Mouse (Mus musculus): ENCODE results near the gene Ndufaf3. TPM values are rescaled to one million over a fixed set of nuclear protein-coding genes. Genes with fewer than 3 reads are reported as not detected.

The Ndufaf3 gene
- total RNA-seq, 2 experiments from 2014 or later, result 55.8 to 58.7 TPM

DNA sequence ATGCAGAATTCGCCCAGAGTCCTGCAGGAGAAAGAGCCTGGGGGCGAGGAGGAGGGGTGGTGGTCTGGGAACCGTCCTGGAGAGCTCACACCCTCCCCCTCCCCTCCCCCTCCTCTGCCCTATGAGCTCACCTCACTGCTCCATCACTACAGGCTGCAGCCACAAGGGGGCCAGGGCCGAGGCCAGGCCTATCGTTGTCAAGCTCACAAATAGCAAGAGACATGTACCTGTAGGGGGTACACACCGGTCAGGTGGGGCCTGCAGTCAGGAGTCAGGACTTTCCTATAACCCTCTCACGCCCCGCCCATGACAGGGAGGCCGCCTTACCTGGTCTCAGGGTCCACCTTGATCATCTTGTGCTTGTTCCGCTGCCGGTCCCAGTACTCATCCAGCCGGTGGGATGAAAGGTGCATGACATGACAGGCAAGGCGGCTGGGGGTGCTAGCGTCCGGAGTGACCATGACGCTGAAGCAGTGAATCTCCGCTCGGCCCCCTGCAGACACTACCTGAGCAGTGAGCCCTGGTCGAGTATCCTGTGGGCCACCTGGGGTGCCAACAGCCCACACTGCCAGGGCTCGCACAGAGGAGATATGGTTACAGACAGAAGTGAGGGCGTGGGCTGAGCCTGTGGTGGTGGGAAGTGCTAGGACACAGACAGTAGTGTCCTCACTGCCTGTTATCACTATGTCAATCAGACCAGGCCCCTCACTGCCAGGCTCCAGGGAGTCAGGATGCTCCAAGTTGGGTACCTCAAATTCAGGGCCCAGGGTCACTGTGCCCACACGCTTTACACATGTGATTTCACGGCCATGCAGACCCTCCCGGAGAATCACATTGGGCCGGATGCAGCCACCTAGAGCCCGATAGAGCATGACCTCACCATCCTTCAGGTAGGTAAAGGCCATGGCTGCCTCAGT lies 6.8 kb upstream of the Ndufaf3 start:
- peak in 1 of 2 experiments; percentile 43 for DNase-seq (ENCODE audit: low spot score in 2 of 2)

DNA sequence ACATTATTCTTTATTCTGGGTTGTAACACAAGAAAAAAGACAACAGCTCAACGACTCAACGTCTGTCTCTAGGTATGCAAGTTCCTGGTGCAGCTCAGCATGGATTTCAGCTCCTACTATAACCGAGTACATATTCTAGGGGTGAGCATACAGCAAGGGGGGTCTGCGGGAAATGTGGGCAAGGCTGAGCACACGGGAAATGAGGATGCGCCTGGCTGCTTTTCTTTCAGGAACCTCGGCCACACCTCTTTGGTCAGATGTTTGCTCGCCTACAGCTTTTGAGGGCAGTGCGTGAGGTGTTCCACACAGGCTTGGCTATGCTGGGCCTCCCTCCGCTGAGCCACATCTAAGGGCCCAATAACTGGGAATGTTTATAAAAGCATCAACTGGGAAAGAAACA lies 5.1 kb upstream of the Ndufaf3 start:
- no peak for DNase-seq (ENCODE audit: low spot score in 2 of 2)

DNA sequence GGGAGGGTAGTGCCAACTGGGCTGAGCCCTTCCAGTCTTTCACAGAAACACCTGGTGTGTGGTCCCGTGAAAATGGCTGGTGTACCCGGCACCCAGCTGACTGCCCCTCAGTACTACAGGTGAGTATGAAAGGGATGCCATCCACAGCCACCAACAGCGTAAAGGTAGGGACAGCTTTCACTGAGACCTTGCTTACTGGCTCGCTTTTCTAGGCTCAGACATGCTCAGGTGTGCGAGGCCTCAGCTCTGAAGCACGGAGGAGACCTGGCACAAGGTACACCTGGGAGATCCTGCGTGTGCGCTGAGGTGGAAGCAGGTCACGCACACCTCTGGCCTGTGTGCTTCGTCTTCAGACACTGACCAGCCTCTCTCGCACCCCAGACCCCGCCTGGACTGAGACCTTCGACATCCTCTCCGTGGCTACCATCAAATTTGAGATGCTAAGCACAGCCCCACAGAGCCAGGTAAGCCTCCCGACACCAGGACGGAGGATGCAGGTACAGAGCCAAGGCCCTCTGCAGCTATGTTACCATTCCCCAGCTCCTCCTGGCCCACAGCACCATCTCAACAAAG lies 4.3 kb upstream of the Ndufaf3 start:
- DNase-seq (ENCODE audit: low spot score in 2 of 2), result no peak

DNA sequence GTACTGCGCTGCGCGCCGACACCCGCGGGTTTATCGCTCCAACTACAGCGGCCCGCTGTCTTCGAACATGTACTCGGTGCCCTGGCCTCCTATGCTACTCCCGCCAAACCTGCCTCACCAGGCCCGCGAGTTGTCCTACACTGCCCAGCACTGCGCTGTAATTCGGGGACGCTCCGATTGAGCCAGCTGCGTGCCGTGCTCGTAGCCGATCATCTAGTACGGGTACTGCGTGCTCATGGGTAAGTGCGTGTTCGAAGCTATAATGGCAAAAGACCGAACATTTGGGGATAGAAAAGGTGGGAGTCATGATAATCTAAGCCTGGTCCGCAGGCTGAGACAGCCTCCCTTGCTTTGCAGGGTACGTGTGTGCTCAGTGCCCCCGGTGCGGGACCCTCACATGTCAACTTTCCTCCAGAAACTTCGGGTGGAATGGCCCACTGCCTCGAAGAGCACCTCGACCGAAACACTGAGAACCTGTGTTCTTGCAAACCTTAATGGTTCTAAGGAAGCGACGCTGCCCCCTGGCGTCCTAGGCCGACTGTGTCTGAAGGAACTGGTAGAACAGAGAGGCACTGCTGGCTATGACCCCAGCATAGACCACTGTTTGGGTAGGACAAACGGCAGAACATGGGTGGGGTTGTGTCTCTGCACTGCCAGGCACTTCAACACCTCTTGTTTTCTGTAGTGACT lies 3.1 kb upstream of the Ndufaf3 start:
- DNase-seq (ENCODE audit: low spot score in 2 of 2), result peak in 1 of 2 experiments; percentile 71

DNA sequence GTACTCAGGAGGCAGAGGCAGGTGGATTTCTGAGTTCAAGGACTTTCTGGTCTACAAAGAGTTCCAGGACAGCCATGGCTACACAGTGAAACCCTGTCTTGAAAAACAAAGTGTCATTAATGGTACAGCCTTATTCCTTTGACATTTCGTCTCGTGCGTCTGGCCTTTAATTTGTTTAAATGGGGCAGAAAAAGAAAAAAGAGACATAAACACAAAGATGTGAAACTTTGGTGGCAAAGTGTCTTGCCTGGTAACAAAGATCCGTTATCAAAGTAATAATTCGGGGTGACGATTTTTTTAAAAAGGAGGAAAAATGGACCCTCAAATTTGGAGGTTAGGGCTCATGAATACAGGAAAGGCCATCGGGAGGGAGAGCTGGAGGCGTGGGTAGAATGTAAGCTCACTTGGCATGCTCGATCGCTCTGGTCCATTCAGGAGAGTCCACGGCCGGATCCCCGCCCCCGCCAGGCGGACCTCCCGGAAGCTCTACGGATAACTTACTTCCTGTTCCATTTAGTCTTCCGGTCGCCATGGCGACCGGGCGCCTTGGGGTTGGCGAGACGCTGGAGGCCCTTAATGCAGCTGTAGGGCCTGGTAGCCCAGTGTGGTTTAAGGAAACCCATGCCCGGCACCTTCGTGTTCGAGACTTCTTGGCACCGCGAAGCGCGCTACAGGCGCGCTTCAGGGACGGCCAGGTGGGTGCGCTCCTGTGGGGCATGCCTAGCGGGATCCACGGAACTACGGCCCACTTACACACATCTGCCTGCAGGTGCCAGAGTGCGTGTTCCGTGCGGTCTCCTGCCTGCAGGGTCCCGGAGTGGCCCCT lies 2.4 kb upstream of the Ndufaf3 start, which contains the start of gene Dalrd3:
Dalrd3 (plus strand) TSS at position 506 of the 826 bp plus-strand sequence.
- DNase-seq (ENCODE audit: low spot score in 2 of 2), result peak; percentile 76 to 80

DNA sequence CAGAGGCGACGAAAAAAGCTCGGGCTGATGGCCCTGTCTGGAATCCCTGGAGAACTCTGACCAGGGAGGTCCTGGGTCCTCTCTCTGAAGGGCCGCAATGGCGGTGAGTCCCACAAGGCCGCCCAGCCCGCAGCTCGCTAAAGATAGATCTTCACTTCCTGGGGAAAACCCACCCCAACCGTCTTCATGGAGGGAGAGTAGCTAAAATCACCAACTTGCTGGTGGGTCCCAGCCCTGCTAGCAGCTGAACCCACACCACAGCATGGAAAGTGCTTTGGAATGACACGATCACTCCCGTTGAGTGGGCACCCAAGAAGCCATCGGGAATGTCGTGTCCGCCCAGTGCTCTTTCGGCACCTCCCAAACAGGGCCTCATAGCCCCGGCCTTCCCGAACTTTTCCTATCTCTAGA lies 1.3 kb upstream of the Ndufaf3 start:
- no peak for DNase-seq (ENCODE audit: low spot score in 2 of 2)

DNA sequence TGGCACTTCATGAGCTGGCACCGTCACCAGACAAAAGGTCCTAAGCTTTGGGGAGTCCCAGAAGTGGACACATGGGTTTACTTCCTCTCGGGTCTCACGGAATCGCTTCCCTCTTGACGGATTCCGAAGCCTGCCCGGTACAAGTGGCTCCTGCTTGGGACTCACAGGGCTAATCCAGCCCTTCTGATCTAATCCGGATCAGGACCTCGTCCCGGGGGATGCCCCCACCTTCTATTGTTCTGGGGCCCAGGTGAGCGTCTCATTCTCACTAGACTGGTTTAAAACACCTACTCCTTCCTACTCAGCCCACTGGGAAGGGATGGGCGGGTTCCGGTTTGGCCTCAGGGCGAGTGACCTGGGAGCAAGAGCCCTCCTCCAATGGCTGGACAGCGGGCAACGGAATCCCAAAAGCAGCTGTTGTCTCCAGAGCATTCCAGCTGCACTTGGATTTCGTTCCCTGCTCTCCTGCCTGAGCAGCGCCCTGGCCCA lies 741 bp upstream of the Ndufaf3 start:
- no peak for DNase-seq (ENCODE audit: low spot score in 2 of 2)

DNA sequence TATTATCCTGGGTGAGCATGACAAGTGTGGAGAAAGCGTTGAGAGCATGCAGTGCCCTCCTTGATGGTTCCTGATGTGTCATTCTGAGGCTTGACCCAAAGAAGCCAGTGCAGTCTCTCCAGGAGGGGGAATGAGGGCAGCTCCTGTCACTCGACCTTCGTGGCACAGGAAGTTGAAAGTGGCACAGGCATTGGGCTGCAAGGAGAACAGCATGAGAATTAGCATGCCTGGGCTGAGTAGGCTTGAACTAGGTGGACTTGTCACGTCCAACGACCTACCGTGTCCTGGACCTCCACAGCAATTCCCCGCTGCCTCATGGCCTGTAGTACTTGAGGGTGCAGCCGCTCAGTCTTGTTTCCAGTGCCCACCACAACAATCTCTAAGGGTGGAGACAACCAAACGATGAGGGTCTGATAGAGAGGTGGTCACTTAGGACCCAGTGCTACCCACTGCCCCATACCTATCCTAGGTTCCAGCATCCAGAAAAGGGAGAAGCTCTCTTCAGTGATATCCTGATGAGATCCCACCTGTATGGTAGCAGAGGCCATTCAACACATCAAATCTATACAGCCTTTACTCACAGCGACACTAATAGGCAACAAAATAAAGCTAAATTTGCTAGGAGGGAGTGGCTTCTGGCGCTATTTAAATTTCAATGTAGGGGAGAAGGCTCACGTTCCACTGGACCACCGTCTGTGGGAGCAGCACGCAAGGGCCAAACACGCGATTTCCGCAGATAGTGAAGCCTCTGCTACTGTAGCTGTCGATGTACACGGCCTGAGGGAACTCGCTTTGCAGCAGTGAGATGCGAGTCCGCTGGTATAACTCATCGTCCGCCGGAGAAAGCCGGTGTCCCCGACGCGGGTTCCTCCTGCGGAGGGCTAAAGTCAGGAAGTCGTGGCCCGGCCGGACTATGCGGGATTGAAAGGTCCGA lies 1.1 kb downstream of the Ndufaf3 start:
- no peak for DNase-seq (ENCODE audit: low spot score in 2 of 2)

DNA sequence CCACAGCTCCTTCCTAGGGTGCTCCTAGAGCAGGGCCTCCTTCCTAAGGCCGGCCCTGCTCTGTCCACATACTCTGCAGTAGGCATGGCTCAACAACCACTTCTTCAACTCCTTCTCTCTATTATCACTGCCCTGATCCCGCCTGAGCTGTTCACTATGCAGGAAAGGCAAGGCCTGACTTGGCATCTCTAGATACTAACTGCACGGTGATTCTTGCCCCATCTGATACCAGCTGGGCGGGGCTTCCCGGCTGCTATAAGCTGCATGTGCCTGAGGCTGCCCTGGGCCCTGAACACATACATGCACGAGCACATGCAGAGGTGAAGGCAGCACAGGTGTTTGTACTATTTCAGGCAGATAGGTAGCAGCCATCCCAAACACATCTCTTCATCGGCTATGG lies 3.1 kb downstream of the Ndufaf3 start:
- no peak for DNase-seq (ENCODE audit: low spot score in 2 of 2)

DNA sequence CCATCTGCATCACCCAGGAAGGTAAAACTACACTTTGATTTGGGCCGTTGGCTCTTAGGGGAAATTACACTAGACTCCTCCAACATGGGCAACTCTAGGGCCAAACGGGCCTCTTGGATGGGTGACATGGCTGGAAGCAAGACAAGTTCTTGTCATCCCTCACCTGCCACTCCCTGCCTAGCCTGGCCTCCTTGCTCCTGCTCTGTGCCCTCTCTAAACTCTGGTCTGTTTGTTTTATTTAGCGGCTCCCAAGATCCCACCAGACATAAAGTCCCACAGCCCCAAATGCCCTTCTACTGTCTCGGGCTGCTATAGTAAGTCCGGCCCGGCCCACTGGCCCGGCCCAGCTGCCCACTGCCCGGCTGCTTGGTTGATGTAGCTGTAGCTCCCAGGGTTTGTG lies 3.6 kb downstream of the Ndufaf3 start:
- DNase-seq (ENCODE audit: low spot score in 2 of 2), result no peak

DNA sequence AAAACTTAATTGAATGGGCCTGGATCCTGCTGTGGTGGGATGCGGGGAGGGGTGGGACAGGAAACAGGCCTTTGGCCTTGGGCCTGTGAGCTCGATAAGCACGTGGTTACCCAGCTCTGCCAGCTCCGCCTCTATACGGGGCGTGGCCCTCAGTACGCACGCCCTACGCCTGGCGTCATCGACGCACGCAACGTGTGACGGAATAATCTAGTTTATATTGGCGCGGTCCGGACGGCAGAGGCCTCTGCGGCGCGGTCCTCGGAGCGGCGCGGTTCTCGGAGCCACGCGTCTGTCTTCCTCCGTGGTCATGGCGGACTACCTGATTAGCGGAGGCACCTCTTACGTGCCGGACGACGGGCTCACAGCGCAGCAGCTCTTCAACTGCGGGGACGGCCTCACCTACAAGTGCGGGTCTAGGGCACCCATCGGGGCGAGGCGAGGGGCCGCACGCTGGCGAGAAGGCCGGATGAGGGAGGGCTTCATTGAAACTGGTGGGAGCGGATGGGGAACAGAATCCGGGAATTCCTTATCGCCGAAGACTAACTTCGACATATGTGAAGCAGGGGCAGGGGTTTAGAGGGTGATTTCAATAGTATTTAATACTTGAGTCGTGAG lies 6.9 kb downstream of the Ndufaf3 start, which contains the start of gene Impdh2:
Impdh2 (plus strand) TSS at position 60 of the 615 bp plus-strand sequence.
- peak; percentile 86 to 87 for DNase-seq (ENCODE audit: low spot score in 2 of 2)

DNA sequence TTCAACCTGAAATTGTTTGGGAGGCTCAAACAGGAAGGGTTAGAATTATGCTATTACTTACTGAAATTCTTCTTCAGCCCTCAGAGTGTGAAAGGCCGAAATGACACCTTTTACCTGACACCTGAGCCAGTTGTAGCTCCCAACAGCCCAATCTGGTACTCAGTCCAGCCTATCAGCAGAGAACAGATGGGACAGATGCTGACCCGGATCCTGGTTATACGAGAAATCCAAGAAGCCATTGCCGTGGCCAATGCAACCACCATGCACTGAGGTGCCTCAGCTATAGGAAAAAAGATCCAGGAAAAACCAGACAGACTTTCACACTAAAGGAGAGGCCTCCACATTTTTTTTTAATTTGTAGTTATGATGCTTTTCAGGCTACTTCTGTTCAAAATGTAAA lies 8.1 kb downstream of the Ndufaf3 start:
- DNase-seq (ENCODE audit: low spot score in 2 of 2), result no peak

DNA sequence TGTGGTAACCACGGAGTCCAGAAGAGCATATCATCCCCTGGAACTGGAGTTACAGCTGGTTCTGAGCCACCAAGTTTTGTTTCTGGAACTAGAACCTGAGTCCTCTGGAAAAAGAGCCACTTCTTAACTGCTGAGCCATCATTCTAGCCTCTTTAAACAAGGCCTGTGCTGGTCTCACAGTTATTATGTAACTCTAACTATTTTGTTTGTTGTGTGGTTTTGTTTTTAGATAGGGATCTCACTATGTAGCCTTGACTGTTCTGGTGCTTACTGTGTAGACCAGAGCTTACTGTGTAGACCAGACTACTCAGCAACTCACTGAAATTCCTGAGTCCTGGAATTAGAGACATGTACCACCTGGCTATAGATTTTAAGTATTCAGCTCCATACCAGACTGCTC lies 20.4 kb downstream of the Ndufaf3 start:
- no peak for DNase-seq (ENCODE audit: low spot score in 2 of 2)

DNA sequence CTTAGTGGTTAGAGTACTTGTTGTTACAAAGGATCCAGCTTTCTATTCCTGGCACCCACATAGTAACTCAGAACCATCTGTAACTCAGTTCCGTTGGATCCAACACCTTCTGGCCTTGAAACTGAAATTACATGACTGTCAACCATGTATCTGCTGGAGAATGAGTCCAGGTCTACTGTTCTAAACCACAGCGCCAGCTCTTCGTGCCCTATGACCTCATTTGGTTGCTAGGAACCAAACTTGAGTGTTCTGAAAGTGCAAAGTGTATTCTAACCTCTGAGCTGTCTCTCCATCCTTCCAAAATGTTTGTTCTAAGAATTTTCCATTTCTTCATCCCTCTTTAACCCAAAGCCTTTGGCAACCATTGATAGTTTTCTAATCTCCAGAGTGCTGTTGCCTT lies 21.2 kb downstream of the Ndufaf3 start:
- no peak for DNase-seq (ENCODE audit: low spot score in 2 of 2)

DNA sequence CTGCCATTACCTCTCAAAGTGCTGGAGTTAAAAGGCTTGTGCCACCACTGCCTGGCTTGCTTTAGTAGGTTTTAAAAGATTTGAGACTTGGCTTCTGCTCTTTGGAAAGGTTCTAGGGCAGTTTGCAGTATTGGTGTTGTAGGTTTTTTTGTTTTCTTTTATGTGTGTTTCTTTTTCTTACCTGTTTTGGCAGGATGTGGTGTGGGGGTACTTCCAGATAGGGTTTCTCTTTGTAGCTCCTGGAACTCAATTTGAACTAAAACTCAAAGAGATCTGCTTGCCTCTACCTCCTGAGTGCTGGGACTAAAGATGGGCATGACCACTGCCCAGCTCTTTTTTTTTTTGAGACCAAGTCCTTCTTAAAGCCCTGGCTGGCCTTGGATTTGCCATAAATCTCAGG lies 26.4 kb downstream of the Ndufaf3 start:
- DNase-seq (ENCODE audit: low spot score in 2 of 2), result no peak

DNA sequence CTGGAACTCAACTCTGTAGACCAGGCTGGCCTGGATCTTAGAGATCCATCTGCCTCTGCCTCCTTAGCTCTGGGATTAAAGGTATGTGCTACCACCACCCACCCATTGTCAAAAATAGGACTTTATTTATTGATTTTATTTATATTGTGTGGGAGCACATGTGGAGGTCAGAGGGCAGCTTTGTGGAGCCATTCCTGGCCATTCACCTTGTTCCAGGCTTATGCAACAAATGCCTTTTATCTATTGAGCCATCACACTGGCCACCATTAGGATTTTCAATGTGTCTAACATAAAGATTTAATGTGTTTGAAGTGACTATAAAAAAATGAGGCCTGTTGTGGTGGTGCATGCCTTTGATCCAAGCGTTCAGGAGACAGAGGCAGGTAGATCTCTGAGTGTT lies 35.7 kb downstream of the Ndufaf3 start:
- no peak for DNase-seq (ENCODE audit: low spot score in 2 of 2)

DNA sequence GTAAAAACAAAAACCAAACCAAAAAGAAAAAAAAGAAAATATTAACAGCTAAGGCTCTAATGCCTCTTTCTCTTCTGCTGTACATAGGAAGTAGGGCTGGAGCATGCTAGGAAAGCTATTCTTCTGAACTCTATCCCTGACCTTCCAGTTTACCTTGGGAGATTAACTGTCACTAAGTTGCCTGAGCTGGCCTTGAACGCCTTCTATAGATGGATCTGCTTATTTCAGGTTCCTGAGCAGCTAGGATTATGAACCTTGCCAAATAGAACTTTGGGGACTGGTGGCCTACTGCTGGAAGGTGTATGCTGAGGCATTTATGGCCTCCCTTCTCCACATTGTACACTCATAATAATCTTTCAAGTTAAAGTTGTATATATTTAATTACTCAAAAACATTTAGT lies 36.3 kb downstream of the Ndufaf3 start:
- no peak for DNase-seq (ENCODE audit: low spot score in 2 of 2)

DNA sequence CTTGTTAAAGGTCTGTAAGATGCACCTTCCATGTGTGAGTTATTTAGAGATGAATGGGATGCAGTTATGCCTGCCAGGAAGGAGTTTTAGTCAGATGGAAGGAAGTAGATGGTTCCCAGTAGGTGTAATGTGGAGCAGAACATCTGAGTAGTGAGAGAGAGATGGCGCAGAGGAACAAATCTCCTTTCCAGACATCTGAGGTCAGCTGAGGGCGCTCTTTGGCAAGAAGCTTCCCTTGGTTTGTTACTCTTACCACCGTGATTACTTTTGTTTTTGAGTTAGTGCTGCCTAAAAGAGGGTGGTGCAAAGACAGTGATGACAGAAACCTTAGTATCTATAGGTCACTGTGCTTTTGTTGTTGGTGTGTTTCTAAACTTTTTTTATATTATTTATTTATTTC lies 41.8 kb downstream of the Ndufaf3 start:
- DNase-seq (ENCODE audit: low spot score in 2 of 2), result no peak

DNA sequence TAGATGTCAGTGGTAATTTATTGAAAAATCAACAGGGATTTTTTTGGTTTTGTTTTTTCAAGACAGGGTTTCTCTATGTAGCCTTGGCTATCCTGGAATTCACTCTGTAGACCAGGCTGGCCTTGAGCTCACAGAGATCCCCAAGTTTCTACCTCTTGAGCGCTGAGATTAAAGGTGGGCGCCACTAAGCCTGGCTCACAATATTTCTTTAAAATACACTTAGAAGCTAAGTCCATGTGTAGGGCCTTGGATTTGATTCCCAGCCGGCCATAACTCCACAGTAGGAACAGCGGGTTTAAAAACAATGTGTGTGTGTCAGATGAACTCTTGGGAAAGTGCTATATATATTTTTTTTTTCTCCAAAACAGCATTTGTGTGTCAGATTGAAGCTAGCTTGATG lies 43.9 kb downstream of the Ndufaf3 start:
- no peak for DNase-seq (ENCODE audit: low spot score in 2 of 2)

All from adrenal gland, postnatal 4 days (tissue).